Mouse (Mus musculus) liver, embryonic 13.5 days (tissue): Measurements from ENCODE around the gene Cops2. TPM values are rescaled to one million over a fixed set of nuclear protein-coding genes. Genes with fewer than 3 reads are reported as not detected.

Experiments
- ATAC-seq: fragments of 200-750 bp; cut with Nextera tagmentation; 2 replicates; pipeline ENCODE4 v1.8.0; 2017; ENCODE audit warnings: low read depth, mild to moderate bottlenecking, moderate number of reproducible peaks, moderate library complexity
- DNase-seq: peaks from one replicate; pipeline ENCODE4 v3.0.0; 2022
- H3K27ac ChIP-seq: fragments of 300-500 bp; sonication (generic); 2 replicates; pipeline ENCODE4 v1.5.1; 2015; ENCODE audit warnings: moderate library complexity, mild to moderate bottlenecking, inconsistent platforms
- H3K27me3 ChIP-seq: fragments of 300-500 bp; sonication (generic); 2 replicates; pipeline ENCODE4 v1.6.1; 2015; ENCODE audit warnings: mild to moderate bottlenecking, inconsistent platforms
- H3K36me3 ChIP-seq: fragments of 300-500 bp; sonication (generic); 2 replicates; pipeline ENCODE4 v1.6.1; 2015; ENCODE audit warnings: mild to moderate bottlenecking, inconsistent platforms
- H3K4me1 ChIP-seq: fragments of 300-500 bp; sonication (generic); replicated peaks from 2 replicates; pipeline ENCODE4 v1.6.1; 2015; ENCODE audit warnings: inconsistent platforms
- H3K4me2 ChIP-seq: fragments of 300-500 bp; sonication (generic); 2 replicates; pipeline ENCODE4 v1.6.1; 2015; ENCODE audit warnings: inconsistent platforms, mild to moderate bottlenecking, moderate library complexity
- H3K4me3 ChIP-seq: fragments of 300-500 bp; sonication (generic); replicated peaks from 2 replicates; pipeline ENCODE4 v1.5.1; 2015; ENCODE audit warnings: mild to moderate bottlenecking, inconsistent platforms
- H3K9ac ChIP-seq: fragments of 300-500 bp; sonication (generic); 2 replicates; pipeline ENCODE4 v1.6.1; 2015; ENCODE audit warnings: mild to moderate bottlenecking, inconsistent platforms
- H3K9me3 ChIP-seq: fragments of 300-500 bp; sonication (generic); replicated peaks from 2 replicates; pipeline ENCODE4 v1.6.1; 2016; ENCODE audit warnings: inconsistent platforms
- WGBS: fragments of 180-500 bp; shearing (Covaris S2); methylation state at CpG from one replicate; pipeline ENCODE4 v1.1.7; 2015; ENCODE audit not compliant: insufficient replicate concordance; 5-methylcytosine and 5-hydroxymethylcytosine counted together
- polyA plus RNA-seq: library from polyadenylated mRNA; unstranded; fragments of >200 nt; fragmentation: Nextera tagmentation; extraction: Ambion mirVana; gene quantifications from 2 replicates; pipeline ENCODE4 v1.2.1, GENCODE M21; 2015

Cops2 gene
- polyA plus RNA-seq, 1 experiment from 2014 or later: 52.7 TPM

- ATAC-seq: no peak
- no peaks in the 10 kb centered on the region for H3K9me3 ChIP-seq
- H3K27ac ChIP-seq: no peak overlapping the region
- no peak for DNase-seq
- 35% methylated on average over 2 of the region's 2 CpGs for WGBS
- H3K4me3 ChIP-seq: no peak overlapping the region
- no peaks in the 10 kb centered on the region for H3K27me3 ChIP-seq
- H3K4me2 ChIP-seq: no peak overlapping the region
- H3K36me3 ChIP-seq: no peaks in the 10 kb centered on the region
- peaks cover 6% of the 10 kb centered on the region; the same call in 1 of the 2 replicates for H3K4me1 ChIP-seq
- H3K9ac ChIP-seq: no peak overlapping the region
These were observed 66.6 kb downstream of the Cops2 start for GRCm38 (mm10) chr2:125792144-125792878.

GRCm38 (mm10) chr2:125791485-125791885 is 67.5 kb downstream of the Cops2 start:
- Histone ChIP-seq H3K4me3 (no peak overlapping the region), H3K9me3 (no peaks in the 10 kb centered on the region), H3K4me2 (no peak overlapping the region), H3K9ac (no peak overlapping the region), H3K4me1 (peaks cover 6% of the 10 kb centered on the region; the same call in 1 of the 2 replicates), H3K27ac (no peak overlapping the region), H3K27me3 (no peaks in the 10 kb centered on the region), H3K36me3 (no peaks in the 10 kb centered on the region)
- ATAC-seq (no peak), DNase-seq (no peak)
- WGBS: 16% methylated on average over 7 of the region's 7 CpGs

GRCm38 (mm10) chr2:125790242-125790641 is 68.7 kb downstream of the Cops2 start:
- no peak for ATAC-seq
- no peak for DNase-seq
- Histone ChIP-seq H3K4me2 (no peak overlapping the region), H3K9ac (no peak overlapping the region), H3K4me1 (peaks cover 6% of the 10 kb centered on the region; the same call in 1 of the 2 replicates), H3K36me3 (no peaks in the 10 kb centered on the region), H3K9me3 (no peaks in the 10 kb centered on the region), H3K4me3 (no peak overlapping the region), H3K27me3 (no peaks in the 10 kb centered on the region), H3K27ac (no peak overlapping the region)
- 73% methylated on average over 4 of the region's 4 CpGs for WGBS

GRCm38 (mm10) chr2:125789265-125789664 is 69.7 kb downstream of the Cops2 start:
- H3K27me3 ChIP-seq: 0 out of 2 replicates have a peak, but pooled peaks cover 6% of the 10 kb centered on the region
- H3K4me1 ChIP-seq: peaks cover 6% of the 10 kb centered on the region; the same call in 1 of the 2 replicates
- DNase-seq (no peak), ATAC-seq (no peak)
- 75% methylated on average over 5 of the region's 5 CpGs for WGBS
- no peak overlapping the region for H3K27ac ChIP-seq
- no peaks in the 10 kb centered on the region for H3K36me3 ChIP-seq
- H3K4me3 ChIP-seq: no peak overlapping the region
- H3K9me3 ChIP-seq: no peaks in the 10 kb centered on the region
- no peak overlapping the region for H3K4me2 ChIP-seq
- H3K9ac ChIP-seq: no peak overlapping the region

GRCm38 (mm10) chr2:125788785-125789184 is 70.2 kb downstream of the Cops2 start:
- Histone ChIP-seq H3K4me3 (no peak overlapping the region), H3K4me1 (peaks cover 6% of the 10 kb centered on the region; the same call in 1 of the 2 replicates), H3K27me3 (0 out of 2 replicates have a peak, but pooled peaks cover 6% of the 10 kb centered on the region), H3K27ac (no peak overlapping the region), H3K9me3 (no peaks in the 10 kb centered on the region), H3K9ac (no peak overlapping the region), H3K4me2 (no peak overlapping the region), H3K36me3 (no peaks in the 10 kb centered on the region)
- DNase-seq (no peak), ATAC-seq (no peak)
- 47% methylated on average over 3 of the region's 3 CpGs for WGBS

- H3K4me3 ChIP-seq: no peak overlapping the region
- no peaks in the 10 kb centered on the region for H3K9me3 ChIP-seq
- no peak overlapping the region for H3K4me2 ChIP-seq
- 0 out of 2 replicates have a peak, but pooled peaks cover 6% of the 10 kb centered on the region for H3K27me3 ChIP-seq
- no peak overlapping the region for H3K27ac ChIP-seq
- H3K4me1 ChIP-seq: peaks cover 8% of the 10 kb centered on the region
- no peak overlapping the region for H3K9ac ChIP-seq
- DNase-seq (no peak), ATAC-seq (no peak)
- no peaks in the 10 kb centered on the region for H3K36me3 ChIP-seq
These were observed 70.6 kb downstream of the Cops2 start for GRCm38 (mm10) chr2:125788351-125788750.

- no peak overlapping the region for H3K9ac ChIP-seq
- H3K9me3 ChIP-seq: no peaks in the 10 kb centered on the region
- H3K4me1 ChIP-seq: peaks cover 26% of the 10 kb centered on the region
- DNase-seq (no peak), ATAC-seq (no peak)
- H3K4me3 ChIP-seq: no peak overlapping the region
- H3K27me3 ChIP-seq: 0 out of 2 replicates have a peak, but pooled peaks cover 6% of the 10 kb centered on the region
- H3K36me3 ChIP-seq: no peaks in the 10 kb centered on the region
- H3K4me2 ChIP-seq: no peak overlapping the region
- H3K27ac ChIP-seq: no peak overlapping the region
- WGBS: 65% methylated on average over 4 of the region's 4 CpGs
These were observed 73.9 kb downstream of the Cops2 start for GRCm38 (mm10) chr2:125785021-125785420.

- H3K4me2 ChIP-seq: no peak overlapping the region
- H3K27ac ChIP-seq: no peak overlapping the region
- no peak overlapping the region for H3K9ac ChIP-seq
- H3K4me3 ChIP-seq: no peak overlapping the region
- H3K4me1 ChIP-seq: peaks cover 26% of the 10 kb centered on the region
- no peaks in the 10 kb centered on the region for H3K9me3 ChIP-seq
- DNase-seq: no peak
- no peaks in the 10 kb centered on the region for H3K36me3 ChIP-seq
- 64% methylated on average over 4 of the region's 4 CpGs for WGBS
- 0 out of 2 replicates have a peak, but pooled peaks cover 6% of the 10 kb centered on the region for H3K27me3 ChIP-seq
- ATAC-seq: no peak
These were observed 74.5 kb downstream of the Cops2 start for GRCm38 (mm10) chr2:125784392-125784791.

- Histone ChIP-seq H3K27ac (no peak overlapping the region), H3K4me3 (no peak overlapping the region), H3K9ac (no peak overlapping the region), H3K36me3 (no peaks in the 10 kb centered on the region), H3K27me3 (0 out of 2 replicates have a peak, but pooled peaks cover 6% of the 10 kb centered on the region), H3K9me3 (no peaks in the 10 kb centered on the region), H3K4me2 (no peak overlapping the region), H3K4me1 (peaks cover 26% of the 10 kb centered on the region)
- WGBS: 49% methylated on average over 4 of the region's 4 CpGs
- no peak for DNase-seq
- no peak for ATAC-seq
These were observed 75.1 kb downstream of the Cops2 start for GRCm38 (mm10) chr2:125783868-125784267.

GRCm38 (mm10) chr2:125782719-125783109 is 76.2 kb downstream of the Cops2 start, which contains the start of gene Secisbp2l:
Secisbp2l (minus strand) TSS chr2:125782870.
- 0 out of 2 replicates have a peak, but pooled peaks cover 3% of the 10 kb centered on the region for H3K36me3 ChIP-seq
- peak within 1 kb of the TSS; percentile 94 for H3K9ac ChIP-seq
- ATAC-seq (peak; percentile 99), DNase-seq (peak; percentile 85)
- WGBS: under 1% methylated on average over 26 of the region's 28 CpGs
- no peaks in the 10 kb centered on the region for H3K9me3 ChIP-seq
- peak within 1 kb of the TSS; percentile 78 for H3K4me2 ChIP-seq
- peak within 1 kb of the TSS; percentile 92 for H3K4me3 ChIP-seq
- 0 out of 2 replicates have a peak, but pooled peaks cover 6% of the 10 kb centered on the region for H3K27me3 ChIP-seq
- peaks cover 26% of the 10 kb centered on the region for H3K4me1 ChIP-seq
- H3K27ac ChIP-seq: peak within 1 kb of the TSS; percentile 76

- peak overlapping the region; percentile 94 for H3K9ac ChIP-seq
- WGBS: 3% methylated on average over 44 of the region's 44 CpGs
- H3K27me3 ChIP-seq: 0 out of 2 replicates have a peak, but pooled peaks cover 6% of the 10 kb centered on the region
- ATAC-seq: peak; percentile 3; the same call in 1 of the 2 replicates
- H3K4me1 ChIP-seq: peaks cover 26% of the 10 kb centered on the region
- H3K36me3 ChIP-seq: 0 out of 2 replicates have a peak, but pooled peaks cover 3% of the 10 kb centered on the region
- no peak for DNase-seq
- H3K4me3 ChIP-seq: peak overlapping the region; percentile 92
- H3K4me2 ChIP-seq: peak overlapping the region; percentile 78
- peak overlapping the region; percentile 76 for H3K27ac ChIP-seq
- H3K9me3 ChIP-seq: no peaks in the 10 kb centered on the region
These were observed 76.8 kb downstream of the Cops2 start for GRCm38 (mm10) chr2:125781978-125782718.
